Mouse (Mus musculus): Measurements from ENCODE around the gene Sobp.

The Sobp gene

GRCm38 (mm10) chr10:42995484-42995895 lies 178.8 kb downstream of the Sobp start:
- WGBS = 70% methylated on average over 13 of the region's 13 CpGs

- WGBS = 24% methylated on average over 13 of the region's 13 CpGs
Measured at GRCm38 (mm10) chr10:42994331-42994782, 180.0 kb downstream of the Sobp start.

GRCm38 (mm10) chr10:42991018-42991417 lies 183.3 kb downstream of the Sobp start:
- WGBS = 76% methylated on average over 9 of the region's 9 CpGs

GRCm38 (mm10) chr10:42989910-42990309 lies 184.4 kb downstream of the Sobp start:
- 35% methylated on average over 6 of the region's 6 CpGs for WGBS

- WGBS = 76% methylated on average over 15 of the region's 15 CpGs
Measured at GRCm38 (mm10) chr10:42988627-42989026, 185.7 kb downstream of the Sobp start.

- 33% methylated on average over 6 of the region's 6 CpGs for WGBS
Measured at GRCm38 (mm10) chr10:42987594-42988052, 186.7 kb downstream of the Sobp start.

- WGBS = 78% methylated on average over 4 of the region's 4 CpGs
Measured at GRCm38 (mm10) chr10:42984886-42985285, 189.4 kb downstream of the Sobp start.

GRCm38 (mm10) chr10:42980999-42981757 lies 193.2 kb downstream of the Sobp start:
- WGBS = 70% methylated on average over 7 of the region's 7 CpGs

- WGBS = 38% methylated on average over 3 of the region's 3 CpGs
Measured at GRCm38 (mm10) chr10:42978346-42978745, 196.0 kb downstream of the Sobp start.

- WGBS = 91% methylated on average over 6 of the region's 6 CpGs
Measured at GRCm38 (mm10) chr10:42976577-42976976, 197.8 kb downstream of the Sobp start.

GRCm38 (mm10) chr10:42973537-42973936 lies 200.8 kb downstream of the Sobp start:
- 37% methylated on average over 4 of the region's 4 CpGs for WGBS

- 33% methylated on average over 18 of the region's 18 CpGs for WGBS
Measured at GRCm38 (mm10) chr10:42972504-42973172, 201.7 kb downstream of the Sobp start.

GRCm38 (mm10) chr10:42968332-42968731 lies 206.0 kb downstream of the Sobp start:
- WGBS = 58% methylated on average over 2 of the region's 2 CpGs

- 95% methylated on average over 2 of the region's 2 CpGs for WGBS
Measured at GRCm38 (mm10) chr10:42963061-42963460, 211.3 kb downstream of the Sobp start.

GRCm38 (mm10) chr10:42962655-42963054 lies 211.7 kb downstream of the Sobp start:
- 86% methylated on average over 13 of the region's 13 CpGs for WGBS

- WGBS = 85% methylated on average over 6 of the region's 6 CpGs
Measured at GRCm38 (mm10) chr10:42962181-42962601, 212.1 kb downstream of the Sobp start.

GRCm38 (mm10) chr10:42961771-42962170 lies 212.6 kb downstream of the Sobp start:
- 81% methylated on average over 6 of the region's 6 CpGs for WGBS

- 43% methylated on average over 4 of the region's 4 CpGs for WGBS
Measured at GRCm38 (mm10) chr10:42958686-42959085, 215.6 kb downstream of the Sobp start.

- WGBS = 6% methylated on average over 21 of the region's 21 CpGs
Measured at GRCm38 (mm10) chr10:42957881-42958651, 216.3 kb downstream of the Sobp start.

GRCm38 (mm10) chr10:42955205-42955604 lies 219.1 kb downstream of the Sobp start:
- 95% methylated on average over 3 of the region's 3 CpGs for WGBS

- WGBS = 86% methylated on average over 5 of the region's 5 CpGs
Measured at GRCm38 (mm10) chr10:42953601-42954000, 220.7 kb downstream of the Sobp start.
